Mouse (Mus musculus) embryonic facial prominence, embryonic 10.5 days (tissue): ENCODE data around the gene St3gal4. TPM values are rescaled to one million over a fixed set of nuclear protein-coding genes. Genes with fewer than 3 reads are reported as not detected.

ENCODE experiments used
- DNase-seq: peaks from one replicate; pipeline ENCODE4 v3.0.0-alpha.2; 2017; ENCODE audit warnings: low spot score
- H3K27ac ChIP-seq: fragments of 300-500 bp; sonication (generic); replicated peaks from 2 replicates; pipeline ENCODE4 v1.5.1; 2016; ENCODE audit warnings: mild to moderate bottlenecking
- H3K27me3 ChIP-seq: fragments of 300-500 bp; sonication (generic); replicated peaks from 2 replicates; pipeline ENCODE4 v1.6.1; 2016; ENCODE audit warnings: low read depth, mild to moderate bottlenecking; ENCODE audit not compliant: poor library complexity, severe bottlenecking
- H3K36me3 ChIP-seq: fragments of 300-500 bp; sonication (generic); replicated peaks from 2 replicates; pipeline ENCODE4 v1.6.1; 2016; ENCODE audit warnings: mild to moderate bottlenecking, moderate library complexity
- H3K4me1 ChIP-seq: fragments of 300-500 bp; sonication (generic); 2 replicates; pipeline ENCODE4 v1.6.1; 2016
- H3K4me3 ChIP-seq: fragments of 300-500 bp; sonication (generic); 2 replicates; pipeline ENCODE4 v1.5.1; 2016; ENCODE audit warnings: mild to moderate bottlenecking, moderate library complexity
- H3K9me3 ChIP-seq: fragments of 300-500 bp; sonication (generic); 2 replicates; pipeline ENCODE4 v1.6.1; 2016; ENCODE audit warnings: mild to moderate bottlenecking
- WGBS: fragments of 180-500 bp; shearing (Covaris S2); methylation state at CpG from one replicate; pipeline ENCODE4 v1.1.7; 2016; 5-methylcytosine and 5-hydroxymethylcytosine counted together
- polyA plus RNA-seq: library from polyadenylated mRNA; unstranded; fragments of >200 nt; fragmentation: Nextera tagmentation; extraction: Ambion mirVana; gene quantifications from 2 replicates; pipeline ENCODE4 v1.2.1, GENCODE M21; 2016

St3gal4 gene
- polyA plus RNA-seq, 1 experiment from 2014 or later, result 18.7 TPM

GRCm38 (mm10) chr9:35004113-35004512 lies 115.0 kb downstream of the St3gal4 start:
- 93% methylated on average over 4 of the region's 4 CpGs for WGBS
- H3K27ac ChIP-seq, result no peak overlapping the region
- no peak overlapping the region for H3K4me3 ChIP-seq

GRCm38 (mm10) chr9:34997880-34998865 lies 120.9 kb downstream of the St3gal4 start:
- H3K4me1 ChIP-seq, result peaks cover 26% of the 10 kb centered on the region; the same call in 1 of the 2 replicates
- H3K9me3 ChIP-seq, result no peaks in the 10 kb centered on the region
- H3K36me3 ChIP-seq, result no peaks in the 10 kb centered on the region
- WGBS, result 44% methylated on average over 9 of the region's 9 CpGs
- H3K4me3 ChIP-seq, result no peak overlapping the region
- no peak for DNase-seq
- peaks cover 10% of the 10 kb centered on the region for H3K27me3 ChIP-seq
- H3K27ac ChIP-seq, result no peak overlapping the region

More at GRCm38 (mm10) chr9:35004113-35004512, 115.0 kb downstream of the St3gal4 start:
- no peaks in the 10 kb centered on the region for H3K36me3 ChIP-seq
- H3K4me1 ChIP-seq, result 0 out of 2 replicates have a peak, but pooled peaks cover 2% of the 10 kb centered on the region
- DNase-seq, result no peak
- H3K9me3 ChIP-seq, result no peaks in the 10 kb centered on the region
- H3K27me3 ChIP-seq, result no peaks in the 10 kb centered on the region; the same call in 1 of the 2 replicates

Other genes with a start within 250 kb of the St3gal4 start
- 93.5 and 95.6 TPM in 2 replicates for gene Dcps, start 56.8 kb upstream of the St3gal4 start, polyA plus RNA-seq
- 84.6 and 86.8 TPM in 2 replicates for gene Srpr, start 80.9 kb upstream of the St3gal4 start, polyA plus RNA-seq
- gene Tirap, start 81.0 kb upstream of the St3gal4 start, polyA plus RNA-seq, result 20.3 and 21.8 TPM in 2 replicates
- 51.4 and 57.5 TPM in 2 replicates for gene Foxred1, start 91.8 kb upstream of the St3gal4 start, polyA plus RNA-seq
- gene Fam118b, start 148.5 kb upstream of the St3gal4 start, polyA plus RNA-seq, result 63.4 and 66.4 TPM in 2 replicates
- gene Rpusd4, start 148.6 kb upstream of the St3gal4 start, polyA plus RNA-seq, result 35.4 and 35.9 TPM in 2 replicates